Mouse (Mus musculus) CH12.LX (cell line): ENCODE results near the gene Dtnbp1.

ENCODE experiments used
- CHD2 ChIP-seq: IDR thresholded peaks from 2 replicates; pipeline ENCODE4 v1.6.1; 2011; ENCODE audit warnings: low read length, improper control_type of control experiment
- CTCF ChIP-seq, 2 experiments: IDR thresholded peaks in 1 of 2; conservative IDR thresholded peaks in 1 of 2; 2 replicates each; pipeline ENCODE4 v1.5.1; 2011 to 2012; ENCODE audit warnings: low read depth in 2 of 2, low read length in 2 of 2, improper control_type of control experiment in 1 of 2, inconsistent platforms in 1 of 2, mild to moderate bottlenecking in 1 of 2, moderate library complexity in 1 of 2
- EP300 ChIP-seq: IDR thresholded peaks from 2 replicates; pipeline ENCODE4 v1.6.1; 2011; ENCODE audit warnings: low read length, improper control_type of control experiment
- ETS1 ChIP-seq: conservative IDR thresholded peaks from 2 replicates; pipeline ENCODE4 v1.6.1; 2012; ENCODE audit warnings: low read depth, mild to moderate bottlenecking, inconsistent platforms, low read length, improper control_type of control experiment, moderate library complexity
- HCFC1 ChIP-seq: IDR thresholded peaks from 2 replicates; pipeline ENCODE4 v1.6.1; 2012; ENCODE audit warnings: low read depth, mild to moderate bottlenecking, inconsistent platforms, low read length, improper control_type of control experiment
- JUND ChIP-seq: conservative IDR thresholded peaks from 2 replicates; pipeline ENCODE4 v1.6.1; 2011; ENCODE audit warnings: low read depth, low read length, improper control_type of control experiment
- NRF1 ChIP-seq: IDR thresholded peaks from 2 replicates; pipeline ENCODE4 v1.6.1; 2014; ENCODE audit warnings: low read depth, mild to moderate bottlenecking, inconsistent platforms, low read length, improper control_type of control experiment, moderate library complexity
- POLR2A ChIP-seq: IDR thresholded peaks from 2 replicates; pipeline ENCODE4 v1.6.1; 2011; ENCODE audit warnings: low read depth, mild to moderate bottlenecking, improper control_type of control experiment, low read length
- POLR2AphosphoS2 ChIP-seq: IDR thresholded peaks from 2 replicates; pipeline ENCODE4 v1.6.1; 2011; ENCODE audit warnings: low read depth, low read length, improper control_type of control experiment
- SMC3 ChIP-seq: IDR thresholded peaks from 2 replicates; pipeline ENCODE4 v1.6.1; 2011; ENCODE audit warnings: low read depth, low read length, improper control_type of control experiment
- TCF12 ChIP-seq: IDR thresholded peaks from 2 replicates; pipeline ENCODE4 v1.6.1; 2014; ENCODE audit warnings: low read depth, mild to moderate bottlenecking, inconsistent platforms, low read length, improper control_type of control experiment
- UBTF ChIP-seq: IDR thresholded peaks from 2 replicates; pipeline ENCODE4 v1.6.1; 2012; ENCODE audit warnings: low read depth, mild to moderate bottlenecking, inconsistent platforms, low read length, improper control_type of control experiment, moderate library complexity
- USF1 ChIP-seq: IDR thresholded peaks from 2 replicates; pipeline ENCODE4 v1.6.1; 2014; ENCODE audit warnings: low read depth, mild to moderate bottlenecking, inconsistent platforms, low read length, improper control_type of control experiment
- ZC3H11A ChIP-seq: IDR thresholded peaks from 2 replicates; pipeline ENCODE4 v1.6.1; 2012; ENCODE audit warnings: low read depth, mild to moderate bottlenecking, inconsistent platforms, low read length, improper control_type of control experiment

- TF ChIP-seq POLR2A (no peak), NRF1 (no peak), UBTF (no peak), CTCF (conservative IDR thresholded peaks at IDR 0.05 in 1 of 2, IDR thresholded peaks at IDR 0.05 in 1 of 2; ENCODE audit: low read depth in 2 of 2, low read length in 2 of 2) (no peak), USF1 (no peak), ETS1 (no peak), SMC3 (no peak), CHD2 (no peak), EP300 (no peak), TCF12 (no peak), HCFC1 (no peak), JUND (no peak), ZC3H11A (no peak), POLR2AphosphoS2 (no peak)
Observed at GRCm38 (mm10) chr13:44985321-44985720, 16.6 kb downstream of the Dtnbp1 start.
